Mouse (Mus musculus): Measurements from ENCODE around the gene Eif4ebp2. TPM values are rescaled to one million over a fixed set of nuclear protein-coding genes. Genes with fewer than 3 reads are reported as not detected.

The Eif4ebp2 gene
- polyA plus RNA-seq, 1 experiment: 42.3 TPM

- peaks cover 8% of the 10 kb centered on the region for H3K27me3 ChIP-seq (ENCODE audit: control insufficient read depth, insufficient read depth, insufficient read length)
- H3K79me3 ChIP-seq (ENCODE audit: low read depth): no peaks in the 10 kb centered on the region
- no peaks in the 10 kb centered on the region for H3K79me2 ChIP-seq (ENCODE audit: control insufficient read depth, insufficient read depth)
- H3ac ChIP-seq (ENCODE audit: control insufficient read depth, insufficient read length, low read depth): no peak overlapping the region
- H3K36me3 ChIP-seq (ENCODE audit: control insufficient read depth, insufficient read depth): no peaks in the 10 kb centered on the region
- H3K4me3 ChIP-seq (ENCODE audit: insufficient read depth, poor library complexity, severe bottlenecking): no peak overlapping the region
- TF ChIP-seq CTCF (IDR thresholded peaks at IDR 0.05; ENCODE audit: control insufficient read depth, insufficient read depth, insufficient read length): no peak
- no peak for TF ChIP-seq MAX (IDR thresholded peaks at IDR 0.05)
- TF ChIP-seq MYOD1 (IDR thresholded peaks at IDR 0.05; ENCODE audit: control insufficient read depth, insufficient read length, low read depth): no peak
- TF ChIP-seq MYOG (IDR thresholded peaks at IDR 0.05; ENCODE audit: control insufficient read depth, extremely low read depth, insufficient read length): no peak
- no peak for TF ChIP-seq USF1 (IDR thresholded peaks at IDR 0.05; ENCODE audit: low read depth)
- TF ChIP-seq CEBPB (IDR thresholded peaks at IDR 0.05; ENCODE audit: low read depth): no peak
- no peak for TF ChIP-seq FOSL1 (IDR thresholded peaks at IDR 0.05; ENCODE audit: insufficient read depth, low read length, poor library complexity, severe bottlenecking)
Measured at GRCm38 (mm10) chr10:61409776-61410175, 42.7 kb downstream of the Eif4ebp2 start.

- H3ac ChIP-seq (ENCODE audit: control insufficient read depth, insufficient read length, low read depth): no peak overlapping the region
- no peaks in the 10 kb centered on the region for H3K79me3 ChIP-seq (ENCODE audit: low read depth)
- no peak for TF ChIP-seq CEBPB (IDR thresholded peaks at IDR 0.05; ENCODE audit: low read depth)
- TF ChIP-seq CTCF (IDR thresholded peaks at IDR 0.05; ENCODE audit: control insufficient read depth, insufficient read depth, insufficient read length): no peak
- TF ChIP-seq FOSL1 (IDR thresholded peaks at IDR 0.05; ENCODE audit: insufficient read depth, low read length, poor library complexity, severe bottlenecking): no peak
- no peak for TF ChIP-seq MAX (IDR thresholded peaks at IDR 0.05)
- TF ChIP-seq MYOG (IDR thresholded peaks at IDR 0.05; ENCODE audit: control insufficient read depth, extremely low read depth, insufficient read length): no peak
- no peak for TF ChIP-seq USF1 (IDR thresholded peaks at IDR 0.05; ENCODE audit: low read depth)
- no peak for TF ChIP-seq MYOD1 (IDR thresholded peaks at IDR 0.05; ENCODE audit: control insufficient read depth, insufficient read length, low read depth)
- H3K27me3 ChIP-seq (ENCODE audit: control insufficient read depth, insufficient read depth, insufficient read length): peaks cover 13% of the 10 kb centered on the region
- H3K4me3 ChIP-seq (ENCODE audit: insufficient read depth, poor library complexity, severe bottlenecking): no peak overlapping the region
- H3K79me2 ChIP-seq (ENCODE audit: control insufficient read depth, insufficient read depth): no peaks in the 10 kb centered on the region
- H3K36me3 ChIP-seq (ENCODE audit: control insufficient read depth, insufficient read depth): no peaks in the 10 kb centered on the region
Measured at GRCm38 (mm10) chr10:61405958-61406357, 46.5 kb downstream of the Eif4ebp2 start.

GRCm38 (mm10) chr10:61402911-61403310 lies 49.5 kb downstream of the Eif4ebp2 start:
- Histone ChIP-seq H3K4me3 (ENCODE audit: insufficient read depth, poor library complexity, severe bottlenecking) (no peak overlapping the region), H3K79me3 (ENCODE audit: low read depth) (no peaks in the 10 kb centered on the region), H3K79me2 (ENCODE audit: control insufficient read depth, insufficient read depth) (no peaks in the 10 kb centered on the region), H3ac (ENCODE audit: control insufficient read depth, insufficient read length, low read depth) (no peak overlapping the region), H3K27me3 (ENCODE audit: control insufficient read depth, insufficient read depth, insufficient read length) (peaks cover 13% of the 10 kb centered on the region), H3K36me3 (ENCODE audit: control insufficient read depth, insufficient read depth) (no peaks in the 10 kb centered on the region)
- TF ChIP-seq MAX (IDR thresholded peaks at IDR 0.05) (no peak), CTCF (IDR thresholded peaks at IDR 0.05; ENCODE audit: control insufficient read depth, insufficient read depth, insufficient read length) (no peak), FOSL1 (IDR thresholded peaks at IDR 0.05; ENCODE audit: insufficient read depth, low read length, poor library complexity, severe bottlenecking) (no peak)

- no peak overlapping the region for H3ac ChIP-seq (ENCODE audit: control insufficient read depth, insufficient read length, low read depth)
- H3K4me3 ChIP-seq (ENCODE audit: insufficient read depth, poor library complexity, severe bottlenecking): no peak overlapping the region
- TF ChIP-seq MYOG (IDR thresholded peaks at IDR 0.05; ENCODE audit: control insufficient read depth, extremely low read depth, insufficient read length) (no peak), USF1 (IDR thresholded peaks at IDR 0.05; ENCODE audit: low read depth) (no peak), CTCF (IDR thresholded peaks at IDR 0.05; ENCODE audit: control insufficient read depth, insufficient read depth, insufficient read length) (no peak), MAX (IDR thresholded peaks at IDR 0.05) (no peak), CEBPB (IDR thresholded peaks at IDR 0.05; ENCODE audit: low read depth) (no peak), MYOD1 (IDR thresholded peaks at IDR 0.05; ENCODE audit: control insufficient read depth, insufficient read length, low read depth) (no peak), FOSL1 (IDR thresholded peaks at IDR 0.05; ENCODE audit: insufficient read depth, low read length, poor library complexity, severe bottlenecking) (no peak)
- no peaks in the 10 kb centered on the region for H3K79me3 ChIP-seq (ENCODE audit: low read depth)
- H3K79me2 ChIP-seq (ENCODE audit: control insufficient read depth, insufficient read depth): no peaks in the 10 kb centered on the region
- H3K36me3 ChIP-seq (ENCODE audit: control insufficient read depth, insufficient read depth): no peaks in the 10 kb centered on the region
- H3K27me3 ChIP-seq (ENCODE audit: control insufficient read depth, insufficient read depth, insufficient read length): peaks cover 13% of the 10 kb centered on the region
Measured at GRCm38 (mm10) chr10:61402480-61402879, 50.0 kb downstream of the Eif4ebp2 start.

GRCm38 (mm10) chr10:61400407-61400806 lies 52.1 kb downstream of the Eif4ebp2 start:
- Histone ChIP-seq H3ac (ENCODE audit: control insufficient read depth, insufficient read length, low read depth) (no peak overlapping the region), H3K79me3 (ENCODE audit: low read depth) (no peaks in the 10 kb centered on the region), H3K4me3 (ENCODE audit: insufficient read depth, poor library complexity, severe bottlenecking) (no peak overlapping the region), H3K27me3 (ENCODE audit: control insufficient read depth, insufficient read depth, insufficient read length) (peaks cover 5% of the 10 kb centered on the region), H3K36me3 (ENCODE audit: control insufficient read depth, insufficient read depth) (no peaks in the 10 kb centered on the region), H3K79me2 (ENCODE audit: control insufficient read depth, insufficient read depth) (no peaks in the 10 kb centered on the region)
- TF ChIP-seq MYOG (IDR thresholded peaks at IDR 0.05; ENCODE audit: control insufficient read depth, extremely low read depth, insufficient read length) (no peak), USF1 (IDR thresholded peaks at IDR 0.05; ENCODE audit: low read depth) (no peak), MAX (IDR thresholded peaks at IDR 0.05) (no peak), MYOD1 (IDR thresholded peaks at IDR 0.05; ENCODE audit: control insufficient read depth, insufficient read length, low read depth) (no peak), CTCF (IDR thresholded peaks at IDR 0.05; ENCODE audit: control insufficient read depth, insufficient read depth, insufficient read length) (no peak), FOSL1 (IDR thresholded peaks at IDR 0.05; ENCODE audit: insufficient read depth, low read length, poor library complexity, severe bottlenecking) (no peak), CEBPB (IDR thresholded peaks at IDR 0.05; ENCODE audit: low read depth) (no peak)

- H3K79me2 ChIP-seq (ENCODE audit: control insufficient read depth, insufficient read depth): no peaks in the 10 kb centered on the region
- no peaks in the 10 kb centered on the region for H3K79me3 ChIP-seq (ENCODE audit: low read depth)
- H3K36me3 ChIP-seq (ENCODE audit: control insufficient read depth, insufficient read depth): no peaks in the 10 kb centered on the region
- H3K4me3 ChIP-seq (ENCODE audit: insufficient read depth, poor library complexity, severe bottlenecking): no peak overlapping the region
- TF ChIP-seq MYOD1 (IDR thresholded peaks at IDR 0.05; ENCODE audit: control insufficient read depth, insufficient read length, low read depth) (no peak), CTCF (IDR thresholded peaks at IDR 0.05; ENCODE audit: control insufficient read depth, insufficient read depth, insufficient read length) (peak; percentile 87)
- no peaks in the 10 kb centered on the region for H3K27me3 ChIP-seq (ENCODE audit: control insufficient read depth, insufficient read depth, insufficient read length)
- H3ac ChIP-seq (ENCODE audit: control insufficient read depth, insufficient read length, low read depth): no peak overlapping the region
Measured at GRCm38 (mm10) chr10:61399156-61399734, 53.2 kb downstream of the Eif4ebp2 start.
